Mouse (Mus musculus): ENCODE measurements around the gene D930007J09Rik. TPM values are rescaled to one million over a fixed set of nuclear protein-coding genes. Genes with fewer than 3 reads are reported as not detected.
A peak's percentile ranks its signal among the peaks of the same experiment; 100 is the strongest.

The D930007J09Rik gene
- total and polyA plus RNA-seq, 3 experiments, result 14.6 TPM; not detected in 2

DNA sequence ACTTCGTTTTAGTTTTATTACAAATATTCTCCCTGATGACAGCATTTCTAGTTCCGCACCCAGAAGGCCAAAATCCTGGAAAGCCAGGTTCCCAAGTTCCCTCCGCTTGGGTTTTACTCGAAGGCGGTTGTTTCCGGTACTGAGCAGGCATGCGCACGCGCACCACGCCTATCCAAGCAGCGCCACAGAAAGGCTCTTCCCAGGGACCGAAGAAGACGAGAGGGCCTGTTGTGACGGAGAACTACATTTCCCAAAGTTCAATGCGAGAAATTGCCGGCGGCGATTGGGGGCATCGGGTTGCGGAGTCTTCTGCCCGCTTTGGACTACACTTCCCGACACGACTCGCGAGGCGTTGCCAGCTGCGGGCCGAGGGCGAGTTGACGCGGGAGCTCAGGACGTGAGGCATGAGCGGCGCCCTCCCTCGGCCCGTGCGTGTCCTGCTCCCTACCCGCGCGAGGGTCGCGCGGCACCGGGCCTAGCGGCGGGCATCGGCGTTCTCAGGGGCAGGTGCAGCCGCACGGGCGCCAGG lies 892 bp downstream of the D930007J09Rik start, which contains the start of gene Wrnip1:
Gene Wrnip1, plus strand, starts transcription at position 346 of the 529 bp plus-strand sequence.
- in situ Hi-C loops (cut with MboI; ENCODE audit: low pct_ligation_motif_present, low pct_unique_long_range_greater_than_20kb, low sequenced_read_pairs), result no loop called here
- H3K27ac ChIP-seq (ENCODE audit: insufficient read depth, low read depth), result peak within 1 kb of the TSS; percentile 16
- peak within 1 kb of the TSS; percentile 97 for H3K4me2 ChIP-seq (ENCODE audit: insufficient read depth, low read depth, poor library complexity, severe bottlenecking)
- peak within 1 kb of the TSS; percentile 83 to 99 (median 97) for H3K4me3 ChIP-seq (replicated peaks in 1 of 3; ENCODE audit: low read depth in 2 of 3, low read length in 2 of 3, poor library complexity in 1 of 3)
- TF ChIP-seq JUN (IDR thresholded peaks at IDR 0.05; ENCODE audit: insufficient read depth, low read depth, low read length) (no peak), TBP (conservative IDR thresholded peaks at IDR 0.05; ENCODE audit: low read depth, low read length) (peak; percentile 51; the same call in 1 of the 2 replicates), NELFE (IDR thresholded peaks at IDR 0.05; ENCODE audit: low read depth, low read length) (peak; percentile 89), POLR2A (IDR thresholded peaks at IDR 0.05; ENCODE audit: low read depth, low read length) (peak; percentile 78), EP300 (IDR thresholded peaks at IDR 0.05; ENCODE audit: low read length) (no peak), RCOR1 (conservative IDR thresholded peaks at IDR 0.05; ENCODE audit: low read depth, low read length) (no peak), MAFK (IDR thresholded peaks at IDR 0.05; ENCODE audit: insufficient replicate concordance, low read length) (no peak), USF2 (conservative IDR thresholded peaks at IDR 0.05; ENCODE audit: low read depth, low read length) (no peak), BHLHE40 (IDR thresholded peaks at IDR 0.05; ENCODE audit: low read depth, low read length) (peak; percentile 67), ETS1 (conservative IDR thresholded peaks at IDR 0.05; ENCODE audit: low read depth, low read length) (0 out of 2 replicates have a peak, but pooled peaks have one; percentile 18), CTCF (conservative IDR thresholded peaks at IDR 0.05 in 1 of 2, IDR thresholded peaks at IDR 0.05 in 1 of 2; ENCODE audit: low read depth in 2 of 2, low read length in 2 of 2) (peak in 1 of 2 experiments; percentile 47; a peak in 2 of 4 replicates), CHD2 (IDR thresholded peaks at IDR 0.05; ENCODE audit: low read length) (peak; percentile 96), SMC3 (IDR thresholded peaks at IDR 0.05; ENCODE audit: low read depth, low read length) (no peak), ZNF384 (IDR thresholded peaks at IDR 0.05; ENCODE audit: low read depth, low read length) (no peak), JUND (conservative IDR thresholded peaks at IDR 0.05; ENCODE audit: low read depth, low read length) (no peak), MAZ (IDR thresholded peaks at IDR 0.05; ENCODE audit: low read depth, low read length) (no peak), USF1 (IDR thresholded peaks at IDR 0.05; ENCODE audit: low read depth, low read length) (no peak), NRF1 (IDR thresholded peaks at IDR 0.05; ENCODE audit: low read depth, low read length) (peak; percentile 98), HCFC1 (IDR thresholded peaks at IDR 0.05; ENCODE audit: low read depth, low read length) (peak; percentile 98), MAX (IDR thresholded peaks at IDR 0.05; ENCODE audit: low read length) (peak; percentile 45), GABPA (IDR thresholded peaks at IDR 0.05; ENCODE audit: insufficient replicate concordance, low read depth, low read length) (peak; percentile 45; the same call in 1 of the 2 replicates), TCF12 (IDR thresholded peaks at IDR 0.05; ENCODE audit: low read depth, low read length) (peak; percentile 30), MYC (IDR thresholded peaks at IDR 0.05; ENCODE audit: low read depth, low read length) (0 out of 2 replicates have a peak, but pooled peaks have one; percentile 39), ZKSCAN1 (IDR thresholded peaks at IDR 0.05; ENCODE audit: borderline replicate concordance, low read depth, low read length) (no peak), PAX5 (IDR thresholded peaks at IDR 0.05; ENCODE audit: low read length) (no peak), CHD1 (IDR thresholded peaks at IDR 0.05; ENCODE audit: low read depth, low read length) (no peak), RAD21 (IDR thresholded peaks at IDR 0.05; ENCODE audit: low read depth, low read length) (no peak), MXI1 (IDR thresholded peaks at IDR 0.05; ENCODE audit: low read depth, low read length) (peak; percentile 65), MEF2A (IDR thresholded peaks at IDR 0.05; ENCODE audit: borderline replicate concordance, low read depth, low read length) (peak; percentile 36; the same call in 1 of the 2 replicates), POLR2AphosphoS2 (IDR thresholded peaks at IDR 0.05; ENCODE audit: low read depth, low read length) (no peak), ELF1 (IDR thresholded peaks at IDR 0.05; ENCODE audit: low read depth, low read length) (peak; percentile 87), KAT2A (IDR thresholded peaks at IDR 0.05; ENCODE audit: insufficient replicate concordance, low read length) (peak; percentile 92; the same call in 1 of the 2 replicates), E2F4 (IDR thresholded peaks at IDR 0.05; ENCODE audit: insufficient replicate concordance, low read depth, low read length) (0 out of 2 replicates have a peak, but pooled peaks have one; percentile 26), IRF4 (IDR thresholded peaks at IDR 0.05; ENCODE audit: low read depth, low read length) (no peak), ZMIZ1 (IDR thresholded peaks at IDR 0.05; ENCODE audit: low read depth, low read length) (no peak; the same call in 1 of the 2 replicates), ZC3H11A (IDR thresholded peaks at IDR 0.05; ENCODE audit: low read depth, low read length) (no peak), SIN3A (IDR thresholded peaks at IDR 0.05; ENCODE audit: low read length) (peak; percentile 77), UBTF (IDR thresholded peaks at IDR 0.05; ENCODE audit: low read depth, low read length) (no peak)
- no peaks in the 10 kb centered on the region for H3K9me3 ChIP-seq (replicated peaks; ENCODE audit: low read length)
- H3K79me2 ChIP-seq (replicated peaks; ENCODE audit: control insufficient read depth, extremely low read depth, insufficient read depth, poor library complexity, severe bottlenecking), result peaks cover 22% of the 10 kb centered on the region
- dilution Hi-C loops (cut with MboI; ENCODE audit: extremely low pct_ligation_motif_present, extremely low pct_unique_long_range_greater_than_20kb, low sequenced_read_pairs), result no loop called here
- peaks cover 8 to 28% of the 10 kb centered on the region in 2 experiments for H3K36me3 ChIP-seq (replicated peaks in 1 of 2; ENCODE audit: control insufficient read depth in 1 of 2, insufficient read depth in 1 of 2, low read length in 1 of 2)
- peak; percentile 98 for DNase-seq (ENCODE audit: extremely low read depth)
- peak within 1 kb of the TSS; percentile 66 for H3K9ac ChIP-seq (ENCODE audit: insufficient read depth, low read depth)
- H3K4me1 ChIP-seq (ENCODE audit: control insufficient read depth in 1 of 2, insufficient read depth in 2 of 2), result peaks cover 7 to 39% of the 10 kb centered on the region in 2 experiments; a peak in 3 of 4 replicates
- no peaks in the 10 kb centered on the region for H3K27me3 ChIP-seq (replicated peaks)

Data from CH12.LX (cell line).